Mouse (Mus musculus): ENCODE results near the gene H1f0. TPM values are rescaled to one million over a fixed set of nuclear protein-coding genes. Genes with fewer than 3 reads are reported as not detected.

Gene H1f0
- polyA plus RNA-seq, 1 experiment = 111 TPM

DNA sequence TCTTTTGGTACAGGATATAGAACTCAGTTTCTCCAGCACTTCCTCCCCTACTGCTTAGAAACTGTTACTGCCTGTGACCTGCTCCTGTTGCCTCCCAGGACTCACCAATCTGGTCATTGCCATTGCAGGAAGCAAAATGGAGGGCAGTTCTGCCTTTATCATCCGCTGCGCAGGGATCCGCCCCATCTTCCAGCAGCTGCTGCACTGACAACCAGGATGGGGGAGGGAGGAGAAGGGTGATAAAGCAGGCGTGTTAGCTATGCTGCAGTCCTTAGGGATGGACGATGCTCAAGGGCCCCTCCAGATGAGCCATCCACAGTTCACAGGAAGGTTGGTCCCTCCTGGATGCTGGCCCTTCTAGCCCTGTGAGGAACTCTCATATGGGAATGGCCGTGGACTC is 29.6 kb downstream of the H1f0 start:
- Histone ChIP-seq H3K79me3 (ENCODE audit: low read depth) (peaks cover 8% of the 10 kb centered on the region), H3ac (ENCODE audit: control insufficient read depth, insufficient read length, low read depth) (no peak overlapping the region), H3K27me3 (ENCODE audit: control insufficient read depth, insufficient read depth, insufficient read length) (no peaks in the 10 kb centered on the region), H3K36me3 (ENCODE audit: control insufficient read depth, insufficient read depth) (peaks cover 79% of the 10 kb centered on the region), H3K79me2 (ENCODE audit: control insufficient read depth, insufficient read depth) (peaks cover 20% of the 10 kb centered on the region), H3K4me3 (ENCODE audit: insufficient read depth, poor library complexity, severe bottlenecking) (no peak overlapping the region)
- no peak for TF ChIP-seq CTCF (IDR thresholded peaks at IDR 0.05; ENCODE audit: control insufficient read depth, insufficient read depth, insufficient read length)
- no peak for TF ChIP-seq MYOD1 (IDR thresholded peaks at IDR 0.05; ENCODE audit: control insufficient read depth, insufficient read length, low read depth)
- TF ChIP-seq CEBPB (IDR thresholded peaks at IDR 0.05; ENCODE audit: low read depth) = no peak
- TF ChIP-seq FOSL1 (IDR thresholded peaks at IDR 0.05; ENCODE audit: insufficient read depth, low read length, poor library complexity, severe bottlenecking) = no peak
- no peak for TF ChIP-seq MYOG (IDR thresholded peaks at IDR 0.05; ENCODE audit: control insufficient read depth, extremely low read depth, insufficient read length)
- TF ChIP-seq USF1 (IDR thresholded peaks at IDR 0.05; ENCODE audit: low read depth) = no peak
- no peak for TF ChIP-seq MAX (IDR thresholded peaks at IDR 0.05)

DNA sequence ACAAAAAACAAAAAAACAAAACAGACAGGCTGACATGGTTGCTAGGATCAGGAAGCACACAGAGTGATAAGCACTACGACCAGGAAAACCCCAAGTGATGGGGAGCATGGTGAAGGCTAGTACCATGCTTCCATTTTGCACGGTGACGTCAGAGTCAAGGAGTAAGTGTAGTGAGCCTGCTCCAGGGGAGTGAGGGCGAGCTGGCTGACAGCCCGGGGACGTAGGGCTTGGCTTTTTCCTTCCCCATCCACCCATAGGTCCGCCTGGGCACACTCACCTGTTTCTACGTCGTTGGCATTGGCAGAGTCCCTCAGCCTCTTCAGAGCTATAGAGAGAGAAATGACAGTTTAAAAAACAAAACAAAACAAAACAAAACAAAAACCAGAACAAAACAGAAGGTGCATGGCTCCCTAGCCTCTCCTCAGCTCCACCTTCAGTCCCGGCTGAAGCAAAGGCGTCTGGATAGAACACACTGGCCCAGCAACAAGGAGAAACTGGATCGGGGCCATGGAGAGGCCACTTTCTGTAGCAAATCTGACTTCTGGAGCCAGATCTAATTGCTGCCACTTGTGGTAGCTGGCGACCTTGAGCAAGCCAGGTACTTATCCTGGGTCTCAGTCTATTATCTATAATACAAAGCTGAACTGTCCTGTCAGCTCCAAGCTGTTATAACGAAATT is 32.8 kb downstream of the H1f0 start:
- TF ChIP-seq FOSL1 (IDR thresholded peaks at IDR 0.05; ENCODE audit: insufficient read depth, low read length, poor library complexity, severe bottlenecking) (no peak), CEBPB (IDR thresholded peaks at IDR 0.05; ENCODE audit: low read depth) (no peak), MYOD1 (IDR thresholded peaks at IDR 0.05; ENCODE audit: control insufficient read depth, insufficient read length, low read depth) (no peak), MAX (IDR thresholded peaks at IDR 0.05) (no peak), USF1 (IDR thresholded peaks at IDR 0.05; ENCODE audit: low read depth) (no peak), MYOG (IDR thresholded peaks at IDR 0.05; ENCODE audit: control insufficient read depth, extremely low read depth, insufficient read length) (no peak), CTCF (IDR thresholded peaks at IDR 0.05; ENCODE audit: control insufficient read depth, insufficient read depth, insufficient read length) (no peak)
- H3K79me3 ChIP-seq (ENCODE audit: low read depth) = peaks cover 8% of the 10 kb centered on the region
- peaks cover 49% of the 10 kb centered on the region for H3K36me3 ChIP-seq (ENCODE audit: control insufficient read depth, insufficient read depth)
- no peaks in the 10 kb centered on the region for H3K27me3 ChIP-seq (ENCODE audit: control insufficient read depth, insufficient read depth, insufficient read length)
- H3K79me2 ChIP-seq (ENCODE audit: control insufficient read depth, insufficient read depth) = peaks cover 20% of the 10 kb centered on the region
- no peak overlapping the region for H3K4me3 ChIP-seq (ENCODE audit: insufficient read depth, poor library complexity, severe bottlenecking)
- no peak overlapping the region for H3ac ChIP-seq (ENCODE audit: control insufficient read depth, insufficient read length, low read depth)

GRCm38 (mm10) chr15:79062376-79063159 is 34.3 kb downstream of the H1f0 start, which contains the start of gene Ankrd54:
Gene Ankrd54, minus strand, starts transcription at chr15:79062893.
- peaks cover 34% of the 10 kb centered on the region for H3K36me3 ChIP-seq (ENCODE audit: control insufficient read depth, insufficient read depth)
- TF ChIP-seq MAX (IDR thresholded peaks at IDR 0.05) (peak; percentile 60), MYOG (IDR thresholded peaks at IDR 0.05; ENCODE audit: control insufficient read depth, extremely low read depth, insufficient read length) (no peak)
- peak within 1 kb of the TSS; percentile 89 for H3K4me3 ChIP-seq (ENCODE audit: insufficient read depth, poor library complexity, severe bottlenecking)
- peak within 1 kb of the TSS; percentile 51 for H3ac ChIP-seq (ENCODE audit: control insufficient read depth, insufficient read length, low read depth)
- peaks cover 8% of the 10 kb centered on the region for H3K79me3 ChIP-seq (ENCODE audit: low read depth)
- H3K27me3 ChIP-seq (ENCODE audit: control insufficient read depth, insufficient read depth, insufficient read length) = no peaks in the 10 kb centered on the region
- peaks cover 20% of the 10 kb centered on the region for H3K79me2 ChIP-seq (ENCODE audit: control insufficient read depth, insufficient read depth)

DNA sequence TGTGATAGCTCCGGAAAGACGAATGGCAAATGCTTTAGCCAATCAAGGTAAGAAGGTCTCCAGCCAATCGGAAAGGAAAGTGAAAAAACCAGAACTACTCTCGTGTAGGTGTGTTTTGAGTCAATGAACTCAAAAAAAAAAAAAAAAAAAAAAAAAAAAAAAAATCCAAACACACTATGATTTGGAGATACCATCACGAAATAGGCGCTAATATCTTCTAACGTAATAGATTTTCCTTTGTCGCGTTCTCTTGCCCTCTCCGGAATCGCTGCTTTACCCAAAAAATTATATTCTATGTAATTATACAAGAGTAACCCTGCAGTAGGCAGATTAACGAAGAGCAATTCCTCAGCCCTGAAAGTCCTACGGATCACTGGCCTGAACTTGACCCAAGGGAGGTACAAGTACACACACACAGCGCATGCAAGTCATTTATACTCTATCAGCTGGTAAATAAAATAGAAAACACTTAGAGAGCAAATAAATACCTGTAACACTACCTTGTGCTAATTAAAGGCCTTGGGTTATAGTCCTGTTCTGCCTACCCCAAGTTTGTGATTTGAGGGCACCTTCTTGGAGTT is 35.0 kb downstream of the H1f0 start:
- TF ChIP-seq CEBPB (IDR thresholded peaks at IDR 0.05; ENCODE audit: low read depth) (no peak), MYOD1 (IDR thresholded peaks at IDR 0.05; ENCODE audit: control insufficient read depth, insufficient read length, low read depth) (no peak), USF1 (IDR thresholded peaks at IDR 0.05; ENCODE audit: low read depth) (no peak), CTCF (IDR thresholded peaks at IDR 0.05; ENCODE audit: control insufficient read depth, insufficient read depth, insufficient read length) (no peak), MAX (IDR thresholded peaks at IDR 0.05) (no peak), FOSL1 (IDR thresholded peaks at IDR 0.05; ENCODE audit: insufficient read depth, low read length, poor library complexity, severe bottlenecking) (no peak), MYOG (IDR thresholded peaks at IDR 0.05; ENCODE audit: control insufficient read depth, extremely low read depth, insufficient read length) (no peak)
- no peak overlapping the region for H3K4me3 ChIP-seq (ENCODE audit: insufficient read depth, poor library complexity, severe bottlenecking)
- H3K27me3 ChIP-seq (ENCODE audit: control insufficient read depth, insufficient read depth, insufficient read length) = no peaks in the 10 kb centered on the region
- H3ac ChIP-seq (ENCODE audit: control insufficient read depth, insufficient read length, low read depth) = peak overlapping the region; percentile 22
- H3K79me3 ChIP-seq (ENCODE audit: low read depth) = peaks cover 8% of the 10 kb centered on the region
- H3K79me2 ChIP-seq (ENCODE audit: control insufficient read depth, insufficient read depth) = peaks cover 20% of the 10 kb centered on the region
- peaks cover 29% of the 10 kb centered on the region for H3K36me3 ChIP-seq (ENCODE audit: control insufficient read depth, insufficient read depth)

GRCm38 (mm10) chr15:79065086-79065770 is 37.0 kb downstream of the H1f0 start:
- no peaks in the 10 kb centered on the region for H3K27me3 ChIP-seq (ENCODE audit: control insufficient read depth, insufficient read depth, insufficient read length)
- peaks cover 20% of the 10 kb centered on the region for H3K79me2 ChIP-seq (ENCODE audit: control insufficient read depth, insufficient read depth)
- peaks cover 9% of the 10 kb centered on the region for H3K36me3 ChIP-seq (ENCODE audit: control insufficient read depth, insufficient read depth)
- TF ChIP-seq MAX (IDR thresholded peaks at IDR 0.05) (no peak), CTCF (IDR thresholded peaks at IDR 0.05; ENCODE audit: control insufficient read depth, insufficient read depth, insufficient read length) (no peak), MYOG (IDR thresholded peaks at IDR 0.05; ENCODE audit: control insufficient read depth, extremely low read depth, insufficient read length) (no peak), FOSL1 (IDR thresholded peaks at IDR 0.05; ENCODE audit: insufficient read depth, low read length, poor library complexity, severe bottlenecking) (no peak), MYOD1 (IDR thresholded peaks at IDR 0.05; ENCODE audit: control insufficient read depth, insufficient read length, low read depth) (no peak), USF1 (IDR thresholded peaks at IDR 0.05; ENCODE audit: low read depth) (no peak), CEBPB (IDR thresholded peaks at IDR 0.05; ENCODE audit: low read depth) (no peak)
- H3ac ChIP-seq (ENCODE audit: control insufficient read depth, insufficient read length, low read depth) = no peak overlapping the region
- no peak overlapping the region for H3K4me3 ChIP-seq (ENCODE audit: insufficient read depth, poor library complexity, severe bottlenecking)
- H3K79me3 ChIP-seq (ENCODE audit: low read depth) = peaks cover 8% of the 10 kb centered on the region

Measured in C2C12 (cell line).